ENCODE assay signal across 8 mouse cellular contexts in the genomic region with DNA sequence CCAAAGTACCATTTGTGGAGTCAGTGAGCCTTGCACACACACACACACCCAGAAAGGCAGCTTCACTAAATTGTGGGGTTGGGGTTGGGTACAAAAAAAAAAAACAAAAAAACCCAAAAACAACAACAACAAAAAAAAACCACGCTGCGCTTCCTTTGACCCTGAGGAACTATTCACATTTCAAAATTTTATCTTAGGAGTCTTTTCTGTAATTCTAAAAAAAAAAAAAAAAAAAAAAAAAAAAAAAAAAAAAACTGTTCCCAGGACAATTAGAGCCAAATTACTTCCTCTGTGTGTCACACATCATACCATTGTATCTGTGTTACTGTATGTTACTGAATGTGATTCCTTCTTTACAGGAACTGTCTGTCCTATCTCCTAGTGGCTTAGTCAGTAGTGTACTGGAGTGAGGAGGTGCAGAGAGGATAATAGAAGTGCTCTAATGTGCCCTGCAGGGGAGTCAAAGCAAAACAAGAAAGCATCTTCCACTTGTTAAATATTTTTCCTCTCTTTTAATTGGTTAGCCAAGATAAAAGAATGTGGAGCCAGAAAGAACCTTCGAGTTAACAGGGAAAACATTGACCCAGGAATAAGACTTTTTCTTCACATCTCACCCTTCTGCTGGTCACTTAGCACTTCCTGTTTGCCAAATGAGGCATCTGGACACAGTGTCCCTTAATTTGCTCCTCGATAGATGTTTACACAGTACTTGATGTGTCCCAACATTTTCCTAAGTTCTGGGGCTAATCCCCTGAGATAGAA. TPM values are rescaled to one million over a fixed set of nuclear protein-coding genes. Genes with fewer than 3 reads are reported as not detected.
DNase-seq lines count a peak whose midpoint lies in the region; ATAC-seq and TF ChIP-seq lines count a peak whose summit lies in the region.

No protein-coding gene starts in this region.

- peak overlapping the region; percentile 98 for H3K9ac ChIP-seq in heart, embryonic 16.5 days (ENCODE audit: low read length)
- peak overlapping the region; percentile 92 for H3K9ac ChIP-seq in lung, postnatal 0 days (replicated peaks; ENCODE audit: low read depth)

- H3K36me3 ChIP-seq in kidney, adult 2 months (ENCODE audit: control insufficient read depth, insufficient read depth, low read length), result no peaks in the 10 kb centered on the region; the same call in 1 of the 2 replicates
- H3K36me3 ChIP-seq in heart, embryonic 16.5 days (ENCODE audit: control insufficient read depth, insufficient read depth), result 0 out of 2 replicates have a peak, but pooled peaks cover 2% of the 10 kb centered on the region
- H3K36me3 ChIP-seq in lung, postnatal 0 days (ENCODE audit: insufficient read depth, low read length), result no peaks in the 10 kb centered on the region

- TF ChIP-seq CTCF in kidney, adult 2 months (conservative IDR thresholded peaks at IDR 0.05; ENCODE audit: insufficient read depth, insufficient read length, low read depth, low read length), result no peak
- TF ChIP-seq CTCF in lung, postnatal 0 days (IDR thresholded peaks at IDR 0.05), result peak; percentile 35; the same call in 1 of the 2 replicates

- no peak for TF ChIP-seq POLR2A in kidney, adult 2 months (IDR thresholded peaks at IDR 0.05; ENCODE audit: low read depth, low read length)

- peak; percentile 44 for DNase-seq in kidney, adult 2 months
- no peak for DNase-seq in kidney, postnatal 4 days
- peak; percentile 20 for DNase-seq in ZHBTc4 (ENCODE audit: low read depth, low spot score)
- peak; percentile 70 for DNase-seq in lung, postnatal 0 days (ENCODE audit: low spot score)
- no peak for DNase-seq in right cerebral cortex, postnatal 36 days (ENCODE audit: low spot score in 2 of 2)
- DNase-seq in frontal cortex, postnatal 36 days (ENCODE audit: low spot score in 2 of 2), result no peak
- DNase-seq in gastrocnemius, postnatal 25 days, result no peak

- peak overlapping the region; percentile 97 for H3K4me3 ChIP-seq in kidney, adult 2 months (ENCODE audit: insufficient read depth, low read depth, low read length)
- peak overlapping the region; percentile 84 for H3K4me3 ChIP-seq in heart, embryonic 16.5 days (ENCODE audit: low read length)
- H3K4me3 ChIP-seq in lung, postnatal 0 days (ENCODE audit: low read depth, low read length), result peak overlapping the region; percentile 96

- peaks cover 17% of the 10 kb centered on the region; the same call in 1 of the 2 replicates for H3K4me1 ChIP-seq in kidney, adult 2 months (ENCODE audit: control insufficient read depth, insufficient read depth, low read length)
- H3K4me1 ChIP-seq in heart, embryonic 16.5 days (ENCODE audit: control insufficient read depth, insufficient read depth, low read length), result peaks cover 30% of the 10 kb centered on the region
- H3K4me1 ChIP-seq in lung, postnatal 0 days (ENCODE audit: insufficient read depth, low read depth, low read length), result peaks cover 12% of the 10 kb centered on the region

- H3K4me2 ChIP-seq in heart, embryonic 16.5 days (ENCODE audit: low read depth, low read length), result peak overlapping the region; percentile 89
- peak overlapping the region; percentile 70 for H3K4me2 ChIP-seq in lung, postnatal 0 days (replicated peaks; ENCODE audit: low read depth, low read length)

- TF ChIP-seq EP300 in lung, postnatal 0 days (IDR thresholded peaks at IDR 0.05), result peak; percentile 78; the same call in 1 of the 2 replicates

- 8% methylated on average over 4 of the region's 4 CpGs for WGBS in kidney, adult 2 months
- 23% methylated on average over 4 of the region's 4 CpGs for WGBS in heart, embryonic 16.5 days
- WGBS in lung, postnatal 0 days, result 5% methylated on average over 4 of the region's 4 CpGs

- no peak for ATAC-seq in heart, embryonic 16.5 days (replicated peaks; ENCODE audit: extremely low read depth, insufficient read depth, low FRiP score)
- ATAC-seq in lung, postnatal 0 days, result no peak; the same call in 1 of the 2 replicates

- no peaks in the 10 kb centered on the region for H3K27me3 ChIP-seq in kidney, adult 2 months (replicated peaks; ENCODE audit: control insufficient read depth, insufficient read depth, low read length)
- no peaks in the 10 kb centered on the region for H3K27me3 ChIP-seq in heart, embryonic 16.5 days (ENCODE audit: control insufficient read depth, insufficient read depth, low read length)
- H3K27me3 ChIP-seq in lung, postnatal 0 days (replicated peaks; ENCODE audit: insufficient read depth, low read length), result no peaks in the 10 kb centered on the region

- no peaks in the 10 kb centered on the region for H3K9me3 ChIP-seq in heart, embryonic 16.5 days (replicated peaks; ENCODE audit: control insufficient read depth, low read length)
- no peaks in the 10 kb centered on the region for H3K9me3 ChIP-seq in lung, postnatal 0 days (ENCODE audit: low read length)

- H3K27ac ChIP-seq in kidney, adult 2 months (ENCODE audit: insufficient read depth, low read depth, low read length), result peak overlapping the region; percentile 89
- peak overlapping the region; percentile 96 for H3K27ac ChIP-seq in heart, embryonic 16.5 days (ENCODE audit: low read length)
- peak overlapping the region; percentile 99 for H3K27ac ChIP-seq in lung, postnatal 0 days (ENCODE audit: low read length)

RNA-seq across cellular contexts. Expression of a gene that starts 1.5 kb away (rescaled TPM):
- 23.3 and 25.9 TPM in 2 replicates for polyA plus RNA-seq in kidney, adult 2 months (2012; rRNA removed)
- 35.7 and 36.2 TPM in 2 replicates for polyA plus RNA-seq in heart, embryonic 16.5 days (2015; fragmentation: Nextera tagmentation; extraction: Ambion mirVana)
- polyA plus RNA-seq in lung, postnatal 0 days (2015; fragmentation: Nextera tagmentation; extraction: Ambion mirVana), result 40.7 and 47.8 TPM in 2 replicates
- 10 to 100 TPM; 36.5 to 38.3 TPM for total RNA-seq in gastrocnemius, postnatal 25 days (2021)

RNA-seq across cellular contexts. Expression of a gene that starts 8.7 kb away (rescaled TPM):
- polyA plus RNA-seq in kidney, adult 2 months (2012; rRNA removed), result 1.5 and 1.8 TPM in 2 replicates
- 10.2 and 12.1 TPM in 2 replicates for polyA plus RNA-seq in heart, embryonic 16.5 days (2015; fragmentation: Nextera tagmentation; extraction: Ambion mirVana)
- polyA plus RNA-seq in lung, postnatal 0 days (2015; fragmentation: Nextera tagmentation; extraction: Ambion mirVana), result 0.61 and 0.73 TPM in 2 replicates
- not detected for total RNA-seq in gastrocnemius, postnatal 25 days (2021)

RNA-seq across cellular contexts. Expression of a gene that starts 46.6 kb away (rescaled TPM):
- polyA plus RNA-seq in kidney, adult 2 months (2012; rRNA removed), result 0.03 TPM in 1 of 2 replicates, not detected in the other
- 0.18 and 0.22 TPM in 2 replicates for polyA plus RNA-seq in heart, embryonic 16.5 days (2015; fragmentation: Nextera tagmentation; extraction: Ambion mirVana)
- polyA plus RNA-seq in lung, postnatal 0 days (2015; fragmentation: Nextera tagmentation; extraction: Ambion mirVana), result 0.26 and 0.32 TPM in 2 replicates
- under 1 TPM in 1 of 2 experiments, not detected in 1; 0.13 TPM for total RNA-seq in gastrocnemius, postnatal 25 days (2021)

Comparison
In these comparisons a context has a peak if more than half of its experiments do, and no peak if none do; other contexts are left out.
1. DNase-seq: peak in kidney, adult 2 months (single experiment), ZHBTc4 (single experiment) and lung, postnatal 0 days (single experiment); none in kidney, postnatal 4 days (0 of 2), right cerebral cortex, postnatal 36 days (0 of 2), frontal cortex, postnatal 36 days (0 of 2) and gastrocnemius, postnatal 25 days (single experiment).
2. Peak in every context shown above with its lines, with median percentiles within 50 percentile points of each other: H3K27ac ChIP-seq and H3K4me3 ChIP-seq.